Mouse (Mus musculus): ENCODE data around the gene Glud1. TPM values are rescaled to one million over a fixed set of nuclear protein-coding genes. Genes with fewer than 3 reads are reported as not detected.
"Not testable (repeated sequence)": the region's sequence is repeated elsewhere in the genome, so short reads cannot be mapped to it uniquely, and the experiment has no call there.

Gene Glud1
- polyA plus RNA-seq, 1 experiment from 2014 or later, result 85.8 TPM

GRCm38 (mm10) chr14:34355301-34355700 is 44.8 kb downstream of the Glud1 start, which contains the start of gene Fam25c:
Fam25c (minus strand) TSS chr14:34355433.
- Histone ChIP-seq H3K27me3 (no peaks in the 10 kb centered on the region), H3K36me3 (no peaks in the 10 kb centered on the region), H3K9me3 (no peaks in the 10 kb centered on the region), H3K4me3 (no peak within 1 kb of the TSS), H3K4me2 (no peak within 1 kb of the TSS), H3K9ac (no peak within 1 kb of the TSS), H3K27ac (no peak within 1 kb of the TSS), H3K4me1 (no peaks in the 10 kb centered on the region)
- peak; percentile 58; the same call in 1 of the 2 replicates for ATAC-seq (ENCODE audit: insufficient number of reproducible peaks, insufficient read depth, low FRiP score, low TSS enrichment, low read depth)
- 74% methylated on average over 6 of the region's 6 CpGs for WGBS

DNA sequence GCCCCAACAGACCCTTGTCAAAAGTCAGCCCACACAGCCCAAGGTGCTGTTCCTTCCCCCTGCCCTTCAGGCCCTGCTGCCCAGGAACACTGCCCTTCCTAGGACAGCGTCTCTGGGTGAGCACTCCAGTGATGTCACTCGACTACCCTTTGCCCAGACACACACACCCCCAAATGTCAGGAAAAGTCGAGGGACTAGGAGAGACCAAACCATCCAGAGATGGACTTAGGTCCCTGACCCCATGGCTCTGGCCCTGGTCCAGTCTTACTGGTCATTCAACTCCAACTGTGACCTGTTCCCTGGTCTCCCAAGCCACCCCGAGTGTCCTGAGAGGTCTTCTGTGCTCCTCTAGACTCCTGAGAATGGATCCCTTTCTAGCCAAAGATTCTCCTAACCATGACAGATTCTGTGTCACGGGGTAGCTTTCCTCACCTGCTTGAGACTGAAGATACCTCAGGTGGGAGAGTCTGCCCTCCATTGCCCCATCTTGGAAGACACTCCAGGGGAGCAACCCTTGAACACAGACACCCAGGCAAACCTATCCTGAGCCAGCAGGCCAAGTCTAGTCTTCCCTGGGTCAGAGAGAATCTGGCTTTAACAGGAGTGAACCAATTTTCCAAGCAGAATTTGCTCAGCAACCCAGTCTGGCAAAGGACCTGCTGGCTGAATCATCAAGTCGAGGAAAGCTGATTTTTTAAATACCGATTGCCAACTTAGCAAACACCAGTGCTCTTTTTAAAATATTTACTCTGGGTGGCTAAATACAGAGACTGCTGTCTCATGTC is 47.3 kb downstream of the Glud1 start:
- no peak for ATAC-seq (ENCODE audit: insufficient number of reproducible peaks, insufficient read depth, low FRiP score, low TSS enrichment, low read depth)
- Histone ChIP-seq H3K4me3 (no peak overlapping the region), H3K4me1 (no peaks in the 10 kb centered on the region), H3K4me2 (no peak overlapping the region), H3K9me3 (no peaks in the 10 kb centered on the region), H3K36me3 (no peaks in the 10 kb centered on the region), H3K27me3 (peaks cover 6% of the 10 kb centered on the region; the same call in 1 of the 2 replicates), H3K27ac (no peak overlapping the region), H3K9ac (no peak overlapping the region)
- WGBS, result 88% methylated on average over 7 of the region's 7 CpGs

DNA sequence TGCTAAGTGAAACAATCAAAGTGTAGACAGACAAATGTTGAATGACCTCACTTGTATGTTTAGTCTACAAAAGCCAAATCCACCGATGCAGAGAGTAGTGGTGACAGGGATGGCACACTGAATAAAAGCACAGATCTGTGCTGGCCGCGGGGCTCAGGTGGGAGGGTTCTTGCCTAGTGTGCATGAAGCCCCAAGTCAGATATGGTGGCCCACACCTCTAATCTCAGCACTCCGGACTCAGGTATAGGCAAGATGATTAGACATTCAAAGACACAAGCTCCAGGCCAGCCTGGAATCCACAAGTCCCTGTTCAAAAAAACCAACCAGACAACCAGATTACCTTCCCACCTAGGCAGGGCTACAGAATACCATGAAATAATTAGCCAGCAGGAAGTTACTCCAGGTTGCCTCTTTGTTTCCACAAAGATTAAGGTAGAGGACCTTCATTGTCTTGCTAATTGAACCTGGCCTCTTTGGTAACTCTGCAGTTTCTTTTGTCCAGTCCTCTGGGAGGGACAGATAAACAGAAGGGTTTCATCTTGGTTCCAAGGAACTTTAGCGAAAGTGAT is 49.2 kb downstream of the Glud1 start:
- peaks cover 8% of the 10 kb centered on the region; the same call in 1 of the 2 replicates for H3K4me1 ChIP-seq
- H3K27ac ChIP-seq, result no peak overlapping the region
- no peaks in the 10 kb centered on the region for H3K9me3 ChIP-seq
- peaks cover 17% of the 10 kb centered on the region for H3K27me3 ChIP-seq
- no peak for ATAC-seq (ENCODE audit: insufficient number of reproducible peaks, insufficient read depth, low FRiP score, low TSS enrichment, low read depth)
- H3K9ac ChIP-seq, result no peak overlapping the region
- no peak overlapping the region for H3K4me2 ChIP-seq
- no peak overlapping the region for H3K4me3 ChIP-seq
- H3K36me3 ChIP-seq, result no peaks in the 10 kb centered on the region
- WGBS, result 37% methylated on average over 5 of the region's 5 CpGs

GRCm38 (mm10) chr14:34360251-34360650 is 49.7 kb downstream of the Glud1 start:
- Histone ChIP-seq H3K36me3 (no peaks in the 10 kb centered on the region), H3K4me3 (no peak overlapping the region), H3K9me3 (no peaks in the 10 kb centered on the region), H3K4me1 (peaks cover 8% of the 10 kb centered on the region; the same call in 1 of the 2 replicates), H3K4me2 (no peak overlapping the region), H3K9ac (no peak overlapping the region), H3K27me3 (peaks cover 17% of the 10 kb centered on the region), H3K27ac (no peak overlapping the region)
- 38% methylated on average over 6 of the region's 6 CpGs for WGBS
- no peak for ATAC-seq (ENCODE audit: insufficient number of reproducible peaks, insufficient read depth, low FRiP score, low TSS enrichment, low read depth)

DNA sequence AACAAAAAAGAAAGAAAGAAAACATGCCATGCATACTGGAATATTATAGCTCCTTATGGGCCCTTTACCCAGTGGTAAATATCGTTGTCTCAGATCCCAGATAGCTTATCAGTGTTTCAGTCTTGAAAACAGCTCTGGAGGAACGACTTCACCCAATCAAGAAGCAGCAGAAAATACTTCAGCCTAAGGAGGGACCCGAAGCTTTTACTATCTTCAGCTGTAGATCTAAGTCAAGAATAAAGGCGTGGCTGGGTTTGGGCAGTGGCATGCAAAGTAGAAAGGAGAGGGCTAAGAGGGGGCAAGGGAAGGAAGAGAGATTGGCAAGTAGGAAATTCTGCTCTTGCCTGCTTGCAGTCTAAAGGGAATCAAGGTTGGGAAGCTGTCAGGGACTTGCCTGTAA is 51.6 kb downstream of the Glud1 start:
- peaks cover 8% of the 10 kb centered on the region; the same call in 1 of the 2 replicates for H3K4me1 ChIP-seq
- no peak overlapping the region for H3K4me3 ChIP-seq

GRCm38 (mm10) chr14:34362726-34363445 is 52.4 kb downstream of the Glud1 start:
- Histone ChIP-seq H3K27me3 (peaks cover 17% of the 10 kb centered on the region), H3K9me3 (no peaks in the 10 kb centered on the region), H3K4me1 (peaks cover 8% of the 10 kb centered on the region; the same call in 1 of the 2 replicates), H3K36me3 (no peaks in the 10 kb centered on the region), H3K4me2 (peak overlapping the region; percentile 89), H3K9ac (peak overlapping the region; percentile 65; the same call in 1 of the 2 replicates), H3K4me3 (peak overlapping the region; percentile 44), H3K27ac (no peak overlapping the region)
- no peak for ATAC-seq (ENCODE audit: insufficient number of reproducible peaks, insufficient read depth, low FRiP score, low TSS enrichment, low read depth)
- 25% methylated on average over 18 of the region's 18 CpGs for WGBS

More for the DNA sequence above, 51.6 kb downstream of the Glud1 start:
- Histone ChIP-seq H3K9me3 (no peaks in the 10 kb centered on the region), H3K4me2 (no peak overlapping the region), H3K27me3 (peaks cover 17% of the 10 kb centered on the region), H3K9ac (no peak overlapping the region), H3K27ac (no peak overlapping the region), H3K36me3 (no peaks in the 10 kb centered on the region)
- ATAC-seq (ENCODE audit: insufficient number of reproducible peaks, insufficient read depth, low FRiP score, low TSS enrichment, low read depth), result no peak
- 72% methylated on average over 4 of the region's 4 CpGs for WGBS

- Histone ChIP-seq H3K36me3 (no peaks in the 10 kb centered on the region), H3K27ac (no peak overlapping the region; the same call in 1 of the 2 replicates), H3K27me3 (peaks cover 17% of the 10 kb centered on the region), H3K9ac (peak overlapping the region; percentile 65), H3K4me1 (peaks cover 8% of the 10 kb centered on the region; the same call in 1 of the 2 replicates), H3K4me2 (peak overlapping the region; percentile 89), H3K9me3 (no peaks in the 10 kb centered on the region), H3K4me3 (peak overlapping the region; percentile 44)
- WGBS, result 1% methylated on average over 32 of the region's 32 CpGs
- ATAC-seq (ENCODE audit: insufficient number of reproducible peaks, insufficient read depth, low FRiP score, low TSS enrichment, low read depth), result peak; percentile 74; the same call in 1 of the 2 replicates
These were observed 53.1 kb downstream of the Glud1 start for GRCm38 (mm10) chr14:34363490-34364253.

GRCm38 (mm10) chr14:34364254-34365146 is 54.0 kb downstream of the Glud1 start:
- H3K4me3 ChIP-seq, result peak overlapping the region; percentile 44; the same call in 1 of the 2 replicates
- not testable (repeated sequence) for H3K9me3 ChIP-seq; H3K27ac ChIP-seq; H3K36me3 ChIP-seq; ATAC-seq (ENCODE audit: insufficient number of reproducible peaks, insufficient read depth, low FRiP score, low TSS enrichment, low read depth); H3K4me1 ChIP-seq
- H3K9ac ChIP-seq, result peak overlapping the region; percentile 65; the same call in 1 of the 2 replicates
- H3K4me2 ChIP-seq, result peak overlapping the region; percentile 89
- 74% methylated on average over 15 of the region's 15 CpGs for WGBS
- H3K27me3 ChIP-seq, result peaks cover 17% of the 10 kb centered on the region

DNA sequence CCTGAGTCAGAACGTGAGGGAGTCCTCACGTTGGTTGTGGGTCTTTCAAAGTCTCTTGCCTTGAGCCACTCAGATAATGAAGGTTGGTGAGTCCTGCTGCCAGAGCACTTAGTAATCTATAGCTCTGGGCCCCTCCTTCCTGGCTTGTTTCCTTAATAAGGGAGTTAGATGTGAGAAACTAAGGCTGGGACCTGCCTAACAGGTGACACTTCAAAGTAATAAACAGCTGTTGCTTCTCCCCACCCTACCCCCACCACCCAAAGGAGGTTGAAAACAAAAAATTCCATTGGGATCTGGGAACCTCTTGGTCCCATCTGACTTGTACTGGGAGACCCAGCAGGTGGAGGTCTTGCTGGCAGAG is 54.6 kb downstream of the Glud1 start:
- H3K4me2 ChIP-seq, result no peak overlapping the region
- H3K4me1 ChIP-seq, result peaks cover 8% of the 10 kb centered on the region; the same call in 1 of the 2 replicates
- H3K9me3 ChIP-seq, result no peaks in the 10 kb centered on the region
- 77% methylated on average over 2 of the region's 2 CpGs for WGBS
- ATAC-seq (ENCODE audit: insufficient number of reproducible peaks, insufficient read depth, low FRiP score, low TSS enrichment, low read depth), result no peak
- H3K27me3 ChIP-seq, result peaks cover 17% of the 10 kb centered on the region
- no peak overlapping the region for H3K4me3 ChIP-seq
- H3K9ac ChIP-seq, result no peak overlapping the region
- no peak overlapping the region for H3K27ac ChIP-seq
- H3K36me3 ChIP-seq, result no peaks in the 10 kb centered on the region

- WGBS, result 53% methylated on average over 3 of the region's 3 CpGs
- no peak overlapping the region for H3K4me2 ChIP-seq
- no peak overlapping the region for H3K4me3 ChIP-seq
- H3K27me3 ChIP-seq, result no peaks in the 10 kb centered on the region
- H3K4me1 ChIP-seq, result peaks cover 12% of the 10 kb centered on the region
- H3K36me3 ChIP-seq, result no peaks in the 10 kb centered on the region
- no peak overlapping the region for H3K27ac ChIP-seq
- no peaks in the 10 kb centered on the region for H3K9me3 ChIP-seq
- no peak overlapping the region for H3K9ac ChIP-seq
- no peak for ATAC-seq (ENCODE audit: insufficient number of reproducible peaks, insufficient read depth, low FRiP score, low TSS enrichment, low read depth)
These were observed 59.7 kb downstream of the Glud1 start for GRCm38 (mm10) chr14:34370203-34370602.

Measured in embryonic facial prominence, embryonic 13.5 days (tissue).